Mouse (Mus musculus) T-helper 1 cell (primary cell): Measurements from ENCODE around the gene Itm2a.

Experiments used
- in situ Hi-C: fragments of 300-600 bp; cut with MboI, MseI; formaldehyde crosslinking; loops from one replicate; pipeline ENCODE4 v1.15.1; 2025; ENCODE audit warnings: high pct_unique_total_duplicates

Gene Itm2a

GRCm38 (mm10) chrX:107402915-107403912 lies at the start of gene Itm2a:
Gene Itm2a (minus strand): TSS chrX:107403376.
- in situ Hi-C loops, result no loop called here

GRCm38 (mm10) chrX:107435887-107436286 lies 32.7 kb upstream of the Itm2a start:
- in situ Hi-C loops, result no loop called here

GRCm38 (mm10) chrX:107421304-107421703 lies 18.1 kb upstream of the Itm2a start:
- in situ Hi-C loops, result no loop called here

- in situ Hi-C loops, result no loop called here
Measured at GRCm38 (mm10) chrX:107417345-107417744, 14.2 kb upstream of the Itm2a start.

GRCm38 (mm10) chrX:107415999-107416398 lies 12.8 kb upstream of the Itm2a start:
- in situ Hi-C loops, result no loop called here

GRCm38 (mm10) chrX:107402481-107402880 lies 695 bp downstream of the Itm2a start:
- in situ Hi-C loops, result no loop called here

GRCm38 (mm10) chrX:107399087-107399486 lies 4.1 kb downstream of the Itm2a start:
- in situ Hi-C loops, result no loop called here

GRCm38 (mm10) chrX:107393256-107393655 lies 9.9 kb downstream of the Itm2a start:
- in situ Hi-C loops, result no loop called here

GRCm38 (mm10) chrX:107375329-107375728 lies 27.8 kb downstream of the Itm2a start:
- in situ Hi-C loops, result no loop called here
